Mouse (Mus musculus): ENCODE measurements around the gene Hoxa10. TPM values are rescaled to one million over a fixed set of nuclear protein-coding genes. Genes with fewer than 3 reads are reported as not detected.

Hoxa10 gene
- polyA plus RNA-seq, 1 experiment = not detected

GRCm38 (mm10) chr6:52229558-52230416, 10.9 kb downstream of the Hoxa10 start:
- no peak overlapping the region for H3K27ac ChIP-seq (ENCODE audit: insufficient read depth, low read length)
- peaks cover 64% of the 10 kb centered on the region for H3K27me3 ChIP-seq (ENCODE audit: control insufficient read depth, insufficient read depth, low read length)
- no peak overlapping the region for H3K4me3 ChIP-seq (ENCODE audit: extremely low read depth, insufficient read depth, insufficient read length)
- DNase-seq (ENCODE audit: low read depth in 1 of 2, low spot score in 2 of 2) = no peak
- WGBS = 3% methylated on average over 43 of the region's 44 CpGs
- peaks cover 25% of the 10 kb centered on the region for H3K4me1 ChIP-seq (ENCODE audit: control insufficient read depth, insufficient read depth, insufficient read length)
- TF ChIP-seq CTCF (IDR thresholded peaks at IDR 0.05; ENCODE audit: extremely low read depth, insufficient read depth, insufficient read length, insufficient replicate concordance) (no peak), POLR2A (IDR thresholded peaks at IDR 0.05; ENCODE audit: low read depth, low read length) (no peak)
- H3K36me3 ChIP-seq (ENCODE audit: control insufficient read depth, insufficient read depth, low read length) = no peaks in the 10 kb centered on the region

GRCm38 (mm10) chr6:52228475-52229465, 11.9 kb downstream of the Hoxa10 start:
- whole genome bisulfite sequencing = 3% methylated on average over 38 of the region's 38 CpGs
- H3K4me3 ChIP-seq (ENCODE audit: extremely low read depth, insufficient read depth, insufficient read length) = 0 out of 2 replicates have a peak overlapping the region, but pooled peaks have one; percentile 18
- TF ChIP-seq POLR2A (IDR thresholded peaks at IDR 0.05; ENCODE audit: low read depth, low read length) = no peak
- no peak for TF ChIP-seq CTCF (IDR thresholded peaks at IDR 0.05; ENCODE audit: extremely low read depth, insufficient read depth, insufficient read length, insufficient replicate concordance)
- no peak for DNase-seq (ENCODE audit: low read depth in 1 of 2, low spot score in 2 of 2)
- peaks cover 61% of the 10 kb centered on the region for H3K27me3 ChIP-seq (ENCODE audit: control insufficient read depth, insufficient read depth, low read length)
- peaks cover 17% of the 10 kb centered on the region for H3K4me1 ChIP-seq (ENCODE audit: control insufficient read depth, insufficient read depth, insufficient read length)
- no peak overlapping the region for H3K27ac ChIP-seq (ENCODE audit: insufficient read depth, low read length)
- no peaks in the 10 kb centered on the region for H3K36me3 ChIP-seq (ENCODE audit: control insufficient read depth, insufficient read depth, low read length)

GRCm38 (mm10) chr6:52227470-52228222, 13.0 kb downstream of the Hoxa10 start:
- 36% methylated on average over 11 of the region's 11 CpGs for WGBS
- Histone ChIP-seq H3K4me1 (ENCODE audit: control insufficient read depth, insufficient read depth, insufficient read length) (peaks cover 17% of the 10 kb centered on the region), H3K4me3 (ENCODE audit: extremely low read depth, insufficient read depth, insufficient read length) (no peak overlapping the region)

GRCm38 (mm10) chr6:52226569-52227257, 13.9 kb downstream of the Hoxa10 start:
- 10% methylated on average over 26 of the region's 26 CpGs for WGBS
- peaks cover 15% of the 10 kb centered on the region; the same call in 1 of the 2 replicates for H3K4me1 ChIP-seq (ENCODE audit: control insufficient read depth, insufficient read depth, insufficient read length)
- no peak for TF ChIP-seq POLR2A (IDR thresholded peaks at IDR 0.05; ENCODE audit: low read depth, low read length)
- no peak for TF ChIP-seq CTCF (IDR thresholded peaks at IDR 0.05; ENCODE audit: extremely low read depth, insufficient read depth, insufficient read length, insufficient replicate concordance)
- H3K27me3 ChIP-seq (ENCODE audit: control insufficient read depth, insufficient read depth, low read length) = peaks cover 54% of the 10 kb centered on the region
- H3K4me3 ChIP-seq (ENCODE audit: extremely low read depth, insufficient read depth, insufficient read length) = no peak overlapping the region
- H3K36me3 ChIP-seq (ENCODE audit: control insufficient read depth, insufficient read depth, low read length) = no peaks in the 10 kb centered on the region
- no peak overlapping the region for H3K27ac ChIP-seq (ENCODE audit: insufficient read depth, low read length)
- no peak for DNase-seq (ENCODE audit: low read depth in 1 of 2, low spot score in 2 of 2)

More at GRCm38 (mm10) chr6:52227470-52228222, 13.0 kb downstream of the Hoxa10 start:
- peaks cover 55% of the 10 kb centered on the region for H3K27me3 ChIP-seq (ENCODE audit: control insufficient read depth, insufficient read depth, low read length)
- no peak overlapping the region for H3K27ac ChIP-seq (ENCODE audit: insufficient read depth, low read length)
- DNase-seq (ENCODE audit: low read depth in 1 of 2, low spot score in 2 of 2) = no peak
- TF ChIP-seq POLR2A (IDR thresholded peaks at IDR 0.05; ENCODE audit: low read depth, low read length) = no peak
- no peak for TF ChIP-seq CTCF (IDR thresholded peaks at IDR 0.05; ENCODE audit: extremely low read depth, insufficient read depth, insufficient read length, insufficient replicate concordance)
- no peaks in the 10 kb centered on the region for H3K36me3 ChIP-seq (ENCODE audit: control insufficient read depth, insufficient read depth, low read length)

- H3K4me1 ChIP-seq (ENCODE audit: control insufficient read depth, insufficient read depth, insufficient read length) = peaks cover 15% of the 10 kb centered on the region; the same call in 1 of the 2 replicates
- H3K4me3 ChIP-seq (ENCODE audit: extremely low read depth, insufficient read depth, insufficient read length) = peak overlapping the region; percentile 2; the same call in 1 of the 2 replicates
- peaks cover 56% of the 10 kb centered on the region for H3K27me3 ChIP-seq (ENCODE audit: control insufficient read depth, insufficient read depth, low read length)
- no peak for TF ChIP-seq CTCF (IDR thresholded peaks at IDR 0.05; ENCODE audit: extremely low read depth, insufficient read depth, insufficient read length, insufficient replicate concordance)
- no peak overlapping the region for H3K27ac ChIP-seq (ENCODE audit: insufficient read depth, low read length)
- no peak for DNase-seq (ENCODE audit: low read depth in 1 of 2, low spot score in 2 of 2)
- under 1% methylated on average over 69 of the region's 69 CpGs for WGBS
- no peaks in the 10 kb centered on the region for H3K36me3 ChIP-seq (ENCODE audit: control insufficient read depth, insufficient read depth, low read length)
These were observed 14.8 kb downstream of the Hoxa10 start for GRCm38 (mm10) chr6:52225612-52226568.
